Mouse (Mus musculus) splenic B cell, adult 2 months (primary cell): ENCODE measurements around the gene 1700006A11Rik.
"Not testable (repeated sequence)": the region's sequence is repeated elsewhere in the genome, so short reads cannot be mapped to it uniquely, and the experiment has no call there.

Experiments used
- DNase-seq: peaks from one replicate; pipeline ENCODE4 v3.0.0-alpha.2; 2011; ENCODE audit warnings: low read depth, low spot score
- H3K27me3 ChIP-seq: 2 replicates; pipeline ENCODE4 v1.6.1; 2012; ENCODE audit warnings: mild to moderate bottlenecking, low read length, moderate library complexity, mixed read lengths; ENCODE audit not compliant: control insufficient read depth, poor library complexity, insufficient read depth, severe bottlenecking
- H3K36me3 ChIP-seq: 2 replicates; pipeline ENCODE4 v1.6.1; 2012; ENCODE audit warnings: mild to moderate bottlenecking, low read length, moderate library complexity, mixed read lengths; ENCODE audit not compliant: control insufficient read depth, poor library complexity, insufficient read depth, severe bottlenecking

1700006A11Rik gene

DNA sequence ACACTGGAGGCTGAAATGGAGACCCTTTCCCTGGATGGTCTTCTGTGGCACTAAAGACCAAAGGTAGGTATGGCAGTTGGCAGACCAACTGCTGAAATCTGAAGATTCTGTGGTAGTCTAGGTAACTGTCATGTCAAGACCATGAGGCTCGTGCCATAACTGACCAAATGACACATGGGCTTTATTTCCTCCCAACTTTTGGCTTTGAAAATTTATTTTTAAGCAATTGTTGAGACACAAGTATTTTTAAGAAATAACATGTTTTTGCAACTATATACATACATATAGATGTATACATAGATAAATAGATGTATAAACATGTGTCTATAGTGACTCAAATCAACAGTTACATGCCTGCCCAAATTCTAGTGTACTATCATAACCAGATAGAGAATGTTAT, at the start of gene 1700006A11Rik:
Gene 1700006A11Rik, minus strand, starts transcription at position 101 of the 400 bp plus-strand sequence.
- H3K27me3 ChIP-seq, result no peaks in the 10 kb centered on the region
- DNase-seq, result no peak
- no peaks in the 10 kb centered on the region for H3K36me3 ChIP-seq

DNA sequence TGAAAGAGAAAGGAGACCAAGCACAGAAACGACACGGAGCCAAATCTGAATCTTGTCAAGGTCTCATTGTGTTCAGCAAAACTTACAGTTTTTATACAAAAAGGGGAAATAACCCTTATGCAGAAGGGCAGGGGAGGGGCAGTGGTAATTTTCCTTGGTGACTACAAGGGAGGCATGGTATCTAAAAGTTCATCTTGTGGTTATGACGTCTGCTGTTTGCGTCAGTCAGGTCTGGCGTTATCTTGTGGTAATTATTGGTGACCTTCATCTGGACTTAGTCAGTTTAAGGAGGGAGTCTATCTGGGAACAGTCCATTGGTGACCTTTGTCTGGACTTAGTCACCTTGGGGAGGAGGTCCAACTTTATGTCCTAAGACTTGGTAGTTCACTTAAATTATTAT, 48.5 kb upstream of the 1700006A11Rik start:
- H3K27me3 ChIP-seq, H3K36me3 ChIP-seq, DNase-seq: not testable (repeated sequence)

DNA sequence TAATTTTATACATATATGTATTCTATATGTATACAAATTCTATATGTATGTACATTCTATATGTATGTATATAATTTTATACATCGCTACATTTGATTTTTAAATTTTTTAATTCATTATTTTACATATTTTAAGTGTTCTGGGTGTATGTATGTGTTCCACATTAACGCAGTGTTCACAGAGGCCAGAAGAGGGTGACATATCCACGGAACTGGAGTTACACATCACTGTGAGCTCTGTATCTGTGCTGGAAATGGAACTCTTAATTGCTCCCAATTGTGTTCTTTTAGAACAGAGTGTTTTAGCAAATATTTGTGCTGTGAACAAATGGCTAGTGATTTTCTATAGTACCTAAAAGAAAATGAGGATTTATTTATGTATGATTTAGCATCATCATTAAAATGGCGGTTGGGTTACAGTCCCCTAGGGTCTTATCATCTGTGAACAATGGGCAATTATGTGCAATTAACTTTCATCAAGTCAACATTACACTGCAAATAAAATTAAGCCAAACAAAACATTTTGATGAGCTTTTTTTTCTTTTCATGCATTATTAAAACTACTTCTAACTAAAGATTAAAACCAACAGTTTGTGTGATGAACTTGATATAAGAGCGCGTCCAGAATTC, 40.4 kb upstream of the 1700006A11Rik start:
- H3K36me3 ChIP-seq, result no peaks in the 10 kb centered on the region
- DNase-seq, result no peak
- H3K27me3 ChIP-seq, result no peaks in the 10 kb centered on the region

DNA sequence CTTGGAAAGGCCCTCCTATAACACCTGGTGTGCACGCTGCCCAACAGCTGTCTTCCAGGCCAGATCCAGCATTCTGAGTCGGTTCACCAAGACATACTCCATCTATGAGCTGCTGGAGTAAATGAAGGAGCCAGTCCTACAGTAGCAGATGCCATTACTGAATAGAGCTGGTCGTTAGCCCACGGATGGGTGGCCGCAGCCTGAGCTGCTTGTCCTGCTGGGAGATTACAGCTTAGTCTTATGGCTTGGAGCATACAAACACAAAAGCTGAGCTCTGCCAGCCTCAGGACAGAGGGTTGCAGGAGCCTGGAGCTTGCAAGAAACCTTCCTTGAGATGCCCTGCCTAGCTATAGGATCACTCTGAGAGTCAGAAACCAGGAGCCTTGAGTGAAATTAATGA, 33.6 kb downstream of the 1700006A11Rik start:
- no peak for DNase-seq
- Histone ChIP-seq H3K36me3 (no peaks in the 10 kb centered on the region), H3K27me3 (no peaks in the 10 kb centered on the region)

DNA sequence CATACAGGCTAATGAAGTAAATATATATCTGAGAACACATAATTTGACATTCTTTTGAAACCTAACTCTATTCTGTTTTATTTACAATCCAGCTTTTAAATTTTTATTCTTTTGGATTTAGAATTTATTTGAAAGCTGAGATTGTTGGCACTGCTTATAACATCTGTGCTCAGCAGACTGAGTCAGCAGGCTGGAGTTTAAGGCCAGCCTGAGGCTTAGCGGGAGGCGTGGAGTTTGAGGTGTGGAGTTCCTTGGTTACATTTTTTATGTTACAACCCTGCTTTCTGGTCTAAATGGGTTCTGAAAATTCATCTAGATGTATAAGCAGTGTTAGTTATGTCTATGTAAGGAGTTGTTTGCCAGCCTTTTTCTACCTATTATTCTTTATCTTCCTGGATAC, 35.7 kb downstream of the 1700006A11Rik start:
- no peak for DNase-seq

DNA sequence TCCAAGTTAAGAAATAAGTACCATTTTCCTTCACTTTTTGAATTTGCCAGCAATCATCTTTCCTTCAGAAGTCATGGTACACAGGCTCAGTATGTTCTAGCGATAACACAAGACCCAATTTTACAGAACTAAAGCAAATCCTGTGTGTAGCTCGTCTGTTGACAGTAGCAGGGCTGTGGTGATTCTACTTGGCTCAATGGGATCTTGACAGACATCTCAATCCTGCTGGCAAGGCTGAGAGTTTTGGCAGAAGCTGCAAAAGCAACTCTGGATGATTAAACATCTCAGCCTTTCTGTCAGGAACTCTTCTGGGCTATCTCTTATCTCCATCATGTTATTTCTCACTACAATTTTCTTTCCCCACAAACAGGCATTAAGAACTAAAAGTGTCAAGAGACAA, 36.2 kb downstream of the 1700006A11Rik start:
- H3K36me3 ChIP-seq, result no peaks in the 10 kb centered on the region

More for the DNA sequence above, 35.7 kb downstream of the 1700006A11Rik start:
- no peaks in the 10 kb centered on the region for H3K27me3 ChIP-seq
- no peaks in the 10 kb centered on the region for H3K36me3 ChIP-seq

DNA sequence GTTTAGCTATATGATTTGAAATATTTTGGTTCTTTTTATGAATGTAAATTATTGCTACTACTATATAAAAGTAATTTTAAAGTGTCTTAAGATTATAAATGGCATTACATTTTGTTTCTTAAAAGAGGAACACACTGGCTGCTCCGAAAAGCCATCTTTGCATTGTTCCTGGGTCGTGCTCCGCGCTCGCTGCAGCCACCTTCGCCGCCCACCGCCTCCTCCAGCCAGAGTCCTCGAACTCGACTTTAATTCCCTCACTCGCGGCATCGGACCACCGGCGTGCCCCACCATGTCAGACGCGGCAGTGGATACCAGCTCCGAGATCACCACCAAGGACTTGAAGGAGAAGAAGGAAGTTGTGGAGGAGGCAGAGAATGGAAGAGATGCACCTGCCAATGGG, 40.5 kb downstream of the 1700006A11Rik start:
- not testable (repeated sequence) for H3K36me3 ChIP-seq, DNase-seq, H3K27me3 ChIP-seq

More for the DNA sequence above, 36.2 kb downstream of the 1700006A11Rik start:
- no peak for DNase-seq
- H3K27me3 ChIP-seq, result no peaks in the 10 kb centered on the region

DNA sequence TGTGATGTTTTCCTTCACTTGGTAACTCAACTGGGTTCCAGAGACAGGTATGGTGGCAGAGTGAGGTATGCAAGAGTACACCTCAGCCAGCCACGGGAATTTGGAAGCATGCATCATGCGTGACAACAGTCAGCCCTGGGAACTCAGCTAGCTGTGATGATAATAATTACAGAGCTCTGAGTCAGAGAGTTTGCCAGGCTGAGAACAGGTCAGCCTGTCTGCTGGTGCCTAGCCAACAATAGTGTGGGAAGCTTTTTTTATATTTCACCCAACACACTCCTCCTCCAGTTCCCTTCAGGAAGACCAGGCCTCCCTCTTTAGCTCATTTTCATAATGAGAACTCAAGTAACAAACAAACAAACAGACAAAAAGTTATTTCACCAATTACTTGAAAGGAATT, 53.8 kb downstream of the 1700006A11Rik start:
- Histone ChIP-seq H3K27me3 (no peaks in the 10 kb centered on the region), H3K36me3 (no peaks in the 10 kb centered on the region)
- DNase-seq, result no peak

DNA sequence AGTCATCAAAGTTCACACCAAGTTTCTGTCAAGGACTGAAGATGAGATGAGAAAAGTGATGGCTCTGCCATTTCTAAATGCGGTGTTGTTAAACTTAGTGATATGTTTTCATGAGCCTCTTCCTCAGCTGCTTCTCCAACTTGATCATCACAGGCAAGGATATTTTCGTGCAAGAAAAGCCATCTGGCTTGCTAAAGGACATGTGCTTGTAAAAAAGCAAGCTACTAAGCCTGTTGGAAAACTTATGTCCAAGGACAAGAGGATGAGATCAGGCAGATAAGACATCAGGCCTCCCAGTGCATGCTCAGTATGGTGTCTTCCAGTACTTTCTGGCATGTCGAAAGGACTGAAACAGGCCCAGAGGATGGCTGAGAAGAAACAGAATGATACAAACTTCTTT, 68.3 kb downstream of the 1700006A11Rik start:
- Histone ChIP-seq H3K27me3 (no peaks in the 10 kb centered on the region), H3K36me3 (no peaks in the 10 kb centered on the region)
- no peak for DNase-seq
